Mouse (Mus musculus) megakaryocyte progenitor cell, adult 5-6 weeks (primary cell): ENCODE measurements at regions not wholly inside any gene's neighbourhood (a gene's known extent, or its start where the extent isn't known, plus 50 kb on each side); places are given as distances from the start of the nearest gene placed in this dataset.
A peak's percentile ranks its signal among the peaks of the same experiment; 100 is the strongest.

Experiments
- ATAC-seq: replicated peaks from 2 replicates; pipeline ENCODE4 v1.8.0; 2016; ENCODE audit warnings: mild to moderate bottlenecking, moderate TSS enrichment, inconsistent platforms; ENCODE audit not compliant: poor library complexity

DNA sequence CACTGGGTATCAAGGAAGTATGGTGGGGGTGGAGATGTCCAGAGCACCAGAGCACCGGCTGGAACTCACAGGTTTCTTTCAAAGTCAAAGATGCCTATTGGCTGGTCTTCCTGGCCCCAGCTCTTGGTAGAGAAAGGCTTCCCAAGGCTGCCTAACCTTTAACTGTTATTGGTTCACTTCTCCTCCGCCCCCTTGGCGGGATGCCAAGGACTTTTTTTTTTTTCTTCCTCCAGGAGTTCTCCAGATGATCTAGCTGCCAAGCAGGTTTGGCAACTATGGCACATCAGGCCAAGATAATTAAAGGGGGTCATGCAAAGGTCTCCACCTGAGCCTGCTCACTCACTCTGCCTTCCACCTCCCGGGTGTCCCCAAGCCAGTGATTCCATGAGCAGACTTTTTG is 67.5 kb downstream of the Sc5d start:
- ATAC-seq = no peak

DNA sequence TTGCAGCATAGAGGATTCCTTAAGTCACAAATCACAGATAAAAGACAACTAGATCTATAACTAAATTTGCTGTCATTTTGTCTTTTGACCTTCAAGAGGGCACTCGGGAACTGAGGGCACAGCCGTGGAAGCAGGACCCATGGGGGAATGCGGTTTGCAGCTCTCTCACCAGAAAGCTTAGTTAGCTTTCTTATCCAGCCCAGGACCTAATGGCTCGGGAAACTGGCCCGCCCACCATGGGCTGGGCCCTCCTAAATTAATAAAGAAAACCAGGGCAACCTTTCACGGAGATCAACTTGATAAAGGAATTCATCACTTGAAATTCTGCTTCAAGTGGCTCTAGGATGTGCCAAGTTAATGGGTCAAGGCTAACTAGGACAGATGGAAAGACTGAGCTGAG is 67.9 kb downstream of the Sc5d start:
- ATAC-seq = no peak

DNA sequence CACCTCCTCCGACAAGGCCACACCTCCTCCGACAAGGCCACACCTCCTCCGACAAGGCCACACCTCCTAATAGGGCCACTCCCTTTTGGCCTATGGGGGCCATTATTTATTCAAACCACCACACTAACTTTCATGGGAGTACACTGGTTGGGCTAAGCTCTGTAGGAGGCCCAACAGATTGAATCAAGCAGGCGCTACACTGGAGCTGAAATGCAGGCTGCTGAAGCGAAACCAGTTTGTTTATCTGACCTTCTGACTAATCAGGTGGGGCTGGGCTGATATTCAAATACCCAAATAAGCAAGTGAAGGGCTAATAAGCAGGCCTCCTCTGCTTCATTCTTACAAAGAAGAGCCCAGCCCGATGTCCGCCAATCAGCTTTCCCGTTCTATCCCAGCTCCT is 68.4 kb downstream of the Sc5d start:
- no peak for ATAC-seq

DNA sequence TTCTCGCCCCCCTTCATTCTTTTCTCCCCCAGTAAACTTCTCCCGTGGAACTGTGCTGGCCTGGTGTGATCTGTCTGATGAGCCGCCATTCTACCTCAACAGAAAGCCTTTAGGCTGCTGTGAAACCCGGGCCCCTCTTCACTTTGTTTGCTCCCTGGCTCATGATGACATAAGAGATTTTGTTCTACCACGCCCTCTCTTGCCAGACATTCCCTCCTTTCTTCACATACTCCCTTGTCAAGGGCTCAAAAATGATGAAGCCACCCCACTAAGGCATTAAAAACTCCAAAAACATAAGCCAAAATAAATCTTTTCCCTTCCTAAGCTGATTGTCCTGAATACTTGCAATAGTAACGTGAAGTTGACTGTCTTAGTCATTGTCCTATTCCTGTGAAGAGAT is 69.1 kb downstream of the Sc5d start:
- no peak for ATAC-seq

DNA sequence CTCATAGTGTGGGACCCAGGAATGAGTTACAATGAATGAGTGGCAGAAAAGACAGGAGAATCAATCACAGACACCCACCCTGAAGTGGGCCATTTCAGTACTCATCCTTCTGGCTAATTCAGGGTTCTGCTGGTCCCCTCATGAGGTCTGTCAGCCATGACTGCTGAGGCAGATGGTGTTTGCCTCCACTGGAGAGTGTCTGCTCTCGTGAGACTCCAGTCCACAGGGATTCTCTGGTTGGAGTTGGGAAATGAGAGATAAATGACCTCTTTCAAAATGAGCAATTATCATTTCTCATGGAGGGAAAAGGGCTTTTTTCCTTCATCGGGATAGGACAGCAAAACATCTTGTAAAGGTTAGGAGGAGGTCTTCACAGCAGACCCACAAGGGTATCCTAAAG is 69.9 kb downstream of the Sc5d start:
- ATAC-seq = no peak

DNA sequence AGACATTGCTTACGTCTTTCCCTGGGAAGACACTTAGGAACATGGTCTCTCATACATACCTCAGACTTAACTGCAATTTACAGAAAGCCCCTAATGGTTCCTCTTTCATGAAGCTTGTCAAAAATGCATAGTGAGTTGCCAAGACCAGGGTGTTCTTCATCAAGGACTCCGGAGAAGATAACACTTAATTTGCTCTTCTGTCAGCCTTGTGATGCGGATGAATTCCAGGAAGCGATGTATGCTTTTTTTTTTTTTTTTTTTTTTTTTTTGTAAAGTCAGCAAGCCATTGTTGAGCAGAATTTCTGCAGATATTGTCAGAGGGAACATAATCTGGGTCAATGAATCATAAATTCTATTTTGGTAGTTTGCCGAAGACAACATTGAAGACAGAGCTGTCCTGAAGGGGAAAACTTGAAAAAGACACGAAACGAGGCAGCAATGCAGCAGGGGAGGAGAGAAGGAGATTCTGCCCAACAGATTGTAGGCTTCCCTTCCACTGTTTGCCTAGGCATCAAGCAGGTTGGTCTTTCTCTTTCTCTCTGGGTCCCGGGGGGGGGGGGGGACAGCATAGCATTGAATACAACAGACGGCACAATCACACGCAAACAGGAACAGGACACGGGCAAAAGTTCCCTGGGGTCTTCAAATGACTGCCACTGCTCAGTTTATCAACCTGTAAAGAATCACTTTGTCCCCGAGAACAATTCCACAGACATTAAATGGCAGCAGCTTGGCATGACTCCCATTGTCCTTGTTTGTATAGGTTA is 69.1 kb upstream of the Sorl1 start:
- no peak for ATAC-seq

DNA sequence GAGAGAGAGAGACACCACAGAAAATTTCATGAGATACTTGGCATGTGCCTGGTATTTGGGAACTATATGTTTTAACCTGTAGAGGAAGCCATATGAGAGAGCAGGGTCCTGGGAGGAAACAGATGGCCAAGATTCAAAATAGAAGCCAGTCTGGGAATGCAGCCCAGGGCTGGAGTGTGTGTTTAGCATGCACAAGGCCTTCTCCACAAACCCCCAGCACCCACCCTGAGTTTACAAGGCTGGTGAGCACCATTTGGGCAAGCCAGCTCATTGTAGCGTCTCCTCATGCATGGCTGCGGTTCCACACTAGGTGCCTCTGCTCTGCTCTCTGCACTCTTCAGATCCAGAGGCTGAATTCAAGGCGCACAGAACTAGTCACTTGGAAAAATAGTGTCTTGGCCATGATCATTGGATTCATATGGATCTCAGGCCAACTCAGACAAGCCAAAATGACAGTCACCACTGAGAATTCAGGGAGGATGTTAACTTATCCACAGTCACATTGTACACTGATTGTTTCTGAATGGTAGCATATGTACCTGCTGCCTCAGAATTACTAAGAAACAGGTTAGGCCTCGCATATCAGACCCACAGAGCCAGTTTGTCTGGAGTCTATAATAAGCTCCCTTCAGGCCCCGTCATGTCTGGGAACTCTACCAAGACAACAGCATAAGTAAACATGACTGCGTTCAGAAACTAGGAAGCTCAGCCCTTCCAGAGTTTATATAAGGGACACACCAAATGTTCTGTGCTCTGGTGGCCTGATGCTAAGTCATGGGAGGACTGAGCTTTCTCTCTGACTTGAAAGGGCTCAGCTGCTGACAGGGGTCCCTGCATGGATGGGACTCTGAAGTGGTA is 63.5 kb upstream of the Sorl1 start:
- ATAC-seq = no peak

DNA sequence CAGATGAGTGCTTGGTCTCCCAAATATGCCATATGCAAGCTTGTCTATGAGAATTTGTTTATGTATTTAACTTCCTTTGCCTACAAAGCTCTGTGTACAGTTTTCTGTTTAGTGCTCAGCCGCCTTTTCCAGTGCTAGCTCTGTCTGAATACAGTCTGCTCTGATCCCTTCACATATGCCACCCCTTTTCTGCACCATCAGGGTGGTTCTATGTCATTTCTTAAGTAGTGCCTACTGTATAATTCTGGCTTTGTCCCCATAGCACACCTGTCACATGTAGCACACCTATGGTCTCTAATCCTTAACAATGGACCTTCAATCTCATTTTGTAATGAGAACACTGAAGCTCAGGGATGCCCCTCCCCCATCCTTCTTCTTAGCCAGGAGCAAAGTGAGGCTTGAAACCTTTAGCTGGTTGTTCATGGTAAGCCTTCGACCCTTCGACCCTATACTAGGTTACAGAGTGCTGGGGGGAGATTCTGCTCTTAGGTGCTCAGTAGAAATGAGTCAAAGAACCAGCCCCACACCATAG is 60.1 kb upstream of the Sorl1 start:
- ATAC-seq = no peak

DNA sequence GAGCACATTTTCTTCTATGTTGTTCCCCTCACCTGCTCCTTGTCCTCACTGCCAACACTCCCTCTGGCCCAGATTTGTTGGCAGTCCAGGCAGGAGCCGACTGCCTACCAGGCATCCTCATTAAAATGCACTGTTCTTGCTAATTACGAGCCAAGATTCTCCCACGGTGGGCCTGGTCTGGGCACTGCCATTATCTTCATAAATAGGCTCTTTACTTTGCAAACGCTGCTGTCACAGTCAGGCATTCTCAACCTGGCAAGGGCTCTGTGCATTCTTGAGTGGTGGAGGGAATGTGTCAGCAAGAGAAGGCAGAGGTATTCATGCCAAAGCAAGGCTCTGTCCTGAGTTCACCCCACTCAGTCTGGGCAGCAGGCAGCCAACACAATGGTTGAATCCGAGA is 59.4 kb upstream of the Sorl1 start:
- ATAC-seq = no peak

DNA sequence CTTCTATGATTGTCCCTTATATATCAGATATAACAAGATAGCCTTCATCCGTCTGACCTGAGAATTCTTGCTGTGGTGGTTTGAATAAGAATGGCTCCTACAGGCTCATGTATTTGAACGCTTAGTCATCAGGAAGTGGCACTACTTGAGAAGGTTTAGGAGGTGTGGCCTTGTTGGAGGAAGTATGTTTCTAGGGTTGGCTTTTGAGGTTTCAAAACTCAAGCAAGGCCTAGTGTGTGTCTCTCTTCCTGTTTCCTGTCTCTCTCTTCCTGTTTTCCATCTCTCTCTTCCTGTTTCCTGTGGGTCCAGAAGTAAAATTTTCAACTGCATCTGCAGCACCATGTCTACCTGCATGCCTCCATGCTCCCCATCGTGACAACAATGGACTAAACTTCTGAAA is 58.3 kb upstream of the Sorl1 start:
- no peak for ATAC-seq

DNA sequence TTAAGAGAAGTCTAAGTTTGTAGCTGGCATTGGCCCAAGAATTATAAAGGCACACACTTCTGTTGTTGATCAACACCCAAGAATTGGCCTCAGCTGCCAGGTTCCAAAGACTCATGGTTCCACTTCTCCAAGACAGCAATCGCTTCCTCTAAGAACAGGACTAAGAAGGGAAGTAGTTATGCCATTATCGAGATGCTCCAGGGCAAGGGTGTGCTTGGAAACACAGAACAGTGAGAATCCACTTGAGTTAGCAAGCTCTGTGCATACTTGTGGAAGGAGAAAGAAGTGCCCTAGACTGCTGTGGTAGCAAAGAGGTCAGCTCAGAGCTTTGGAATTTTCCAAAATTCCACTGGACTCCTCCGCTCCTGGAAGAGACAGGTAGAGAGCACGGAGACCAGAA is 56.1 kb upstream of the Sorl1 start:
- ATAC-seq = 0 out of 2 replicates have a peak, but pooled peaks have one; percentile 23

DNA sequence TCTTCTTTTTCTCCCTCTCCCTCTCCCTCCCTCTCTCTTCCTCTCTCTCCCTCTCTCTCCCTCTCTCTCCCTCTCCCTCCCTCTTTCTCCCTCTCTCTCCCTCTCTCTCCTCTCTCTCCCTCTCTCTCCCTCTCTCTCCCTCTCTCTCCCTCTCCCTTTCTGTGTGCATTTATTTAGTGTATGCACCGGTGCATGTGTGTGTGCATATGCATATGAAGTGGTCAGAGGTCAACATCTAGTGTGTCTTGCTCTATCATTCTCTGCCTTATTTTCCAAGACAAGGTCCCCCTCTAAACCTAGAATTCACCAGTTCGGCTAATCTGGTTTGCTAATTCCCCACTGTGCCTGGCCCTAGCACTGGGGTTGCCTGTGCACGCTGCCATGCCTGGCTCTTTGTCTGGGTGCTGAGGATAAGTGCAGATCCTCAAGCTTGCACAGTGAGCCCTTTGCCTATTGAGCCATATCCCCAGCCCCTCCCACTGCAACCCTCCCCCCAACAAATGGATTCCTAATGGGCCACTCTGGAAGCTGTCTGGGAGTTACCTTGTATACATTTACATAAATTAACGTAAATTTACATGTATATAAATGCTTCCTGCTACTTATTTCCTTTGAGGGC is 54.8 kb upstream of the Sorl1 start:
- no peak for ATAC-seq

DNA sequence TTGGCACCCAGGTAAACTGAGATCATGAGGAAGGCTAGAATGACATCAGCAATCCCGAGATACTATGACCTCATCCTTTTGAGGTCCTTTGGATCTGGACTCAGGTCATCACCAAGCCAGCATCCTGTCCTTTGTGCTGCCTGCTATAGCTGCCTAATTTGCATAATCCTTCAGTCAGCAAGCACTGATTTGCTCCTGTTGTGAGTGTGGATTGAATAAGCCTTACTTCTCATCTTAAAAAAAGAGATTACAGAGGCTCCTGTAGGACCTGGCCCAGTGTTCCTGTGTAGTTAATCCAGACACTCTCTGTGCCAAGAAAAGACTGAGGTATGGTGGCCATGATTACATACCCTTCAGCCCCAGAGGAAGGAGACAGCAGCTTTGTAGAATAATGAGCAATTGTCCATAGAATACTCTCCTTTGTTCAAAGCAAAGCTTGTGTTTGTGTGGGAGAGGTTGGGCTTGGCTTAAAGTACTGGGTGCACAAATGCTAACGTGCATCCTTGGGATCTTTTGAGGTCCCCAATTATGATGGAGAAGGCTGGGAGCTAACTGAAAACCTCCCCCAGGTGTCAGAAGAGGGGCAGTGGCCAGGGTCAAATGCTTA is 50.4 kb upstream of the Sorl1 start:
- ATAC-seq = no peak
